Mouse (Mus musculus) myocyte (in vitro differentiated cells): Measurements from ENCODE around the gene Arhgap9. TPM values are rescaled to one million over a fixed set of nuclear protein-coding genes. Genes with fewer than 3 reads are reported as not detected.

Experiments
- H3K27me3 ChIP-seq: one replicate; pipeline ENCODE4 v1.6.1; 2011; ENCODE audit not compliant: control insufficient read depth, insufficient read depth, insufficient read length
- H3K36me3 ChIP-seq: one replicate; pipeline ENCODE4 v1.6.1; 2011; ENCODE audit not compliant: control insufficient read depth, insufficient read depth
- H3K4me2 ChIP-seq: one replicate; pipeline ENCODE4 v1.6.1; 2011; ENCODE audit warnings: low read depth, control low read depth
- H3K4me3 ChIP-seq: one replicate; pipeline ENCODE4 v1.5.1; 2011; ENCODE audit warnings: mild to moderate bottlenecking, control low read depth, moderate library complexity
- H3K79me2 ChIP-seq: one replicate; pipeline ENCODE4 v1.6.1; 2011; ENCODE audit not compliant: control insufficient read depth, insufficient read depth
- H3ac ChIP-seq: one replicate; pipeline ENCODE4 v1.6.1; 2011; ENCODE audit not compliant: control insufficient read depth, insufficient read length
- CEBPB ChIP-seq: IDR thresholded peaks from 2 replicates; pipeline ENCODE4 v1.6.1; 2011; ENCODE audit warnings: mild to moderate bottlenecking, moderate library complexity; ENCODE audit not compliant: poor library complexity, insufficient read depth, severe bottlenecking
- E2F4 ChIP-seq: IDR thresholded peaks from one replicate; pipeline ENCODE4 v1.6.1; 2011; ENCODE audit warnings: mild to moderate bottlenecking, control low read depth, moderate library complexity; ENCODE audit not compliant: insufficient read depth
- MAX ChIP-seq: IDR thresholded peaks from one replicate; pipeline ENCODE4 v1.6.1; 2011; ENCODE audit warnings: low read depth, mild to moderate bottlenecking, control low read depth
- MYOD1 ChIP-seq, 3 experiments: IDR thresholded peaks; one replicate each; pipeline ENCODE4 v1.6.1; 2011; ENCODE audit warnings: control low read depth in 2 of 3, low read depth in 2 of 3, mild to moderate bottlenecking in 2 of 3, moderate library complexity in 1 of 3; ENCODE audit not compliant: insufficient read length in 2 of 3, control insufficient read depth in 1 of 3
- MYOG ChIP-seq, 3 experiments: IDR thresholded peaks; one replicate each; pipeline ENCODE4 v1.6.1; 2011; ENCODE audit warnings: control low read depth in 2 of 3, low read depth in 2 of 3, mild to moderate bottlenecking in 2 of 3; ENCODE audit not compliant: insufficient read length in 2 of 3, control insufficient read depth in 1 of 3, insufficient read depth in 1 of 3
- POLR2A ChIP-seq: IDR thresholded peaks from one replicate; pipeline ENCODE4 v1.6.1; 2011; ENCODE audit warnings: low read depth, mild to moderate bottlenecking, control low read depth, moderate library complexity; ENCODE audit not compliant: insufficient read length
- POLR2AphosphoS2 ChIP-seq: IDR thresholded peaks from one replicate; pipeline ENCODE4 v1.6.1; 2011; ENCODE audit warnings: low read depth, control low read depth; ENCODE audit not compliant: insufficient read length
- REST ChIP-seq: IDR thresholded peaks from one replicate; pipeline ENCODE4 v1.6.1; 2011; ENCODE audit warnings: mild to moderate bottlenecking, control low read depth, moderate library complexity; ENCODE audit not compliant: insufficient read depth, insufficient read length
- SRF ChIP-seq: IDR thresholded peaks from one replicate; pipeline ENCODE4 v1.6.1; 2011; ENCODE audit warnings: low read depth; ENCODE audit not compliant: control insufficient read depth, insufficient read length
- TCF12 ChIP-seq: IDR thresholded peaks from one replicate; pipeline ENCODE4 v1.6.1; 2011; ENCODE audit warnings: mild to moderate bottlenecking, control low read depth; ENCODE audit not compliant: poor library complexity, insufficient read depth, severe bottlenecking
- TCF3 ChIP-seq: IDR thresholded peaks from one replicate; pipeline ENCODE4 v1.6.1; 2011; ENCODE audit warnings: low read depth, control low read depth; ENCODE audit not compliant: insufficient read length
- USF1 ChIP-seq: IDR thresholded peaks from one replicate; pipeline ENCODE4 v1.6.1; 2011; ENCODE audit warnings: low read depth, mild to moderate bottlenecking, control low read depth, moderate library complexity
- polyA plus RNA-seq: library from polyadenylated mRNA; unstranded; fragments of >200 nt; fragmentation: generic; extraction: Trizol; gene quantifications from one replicate; pipeline ENCODE4 v1.2.1, GENCODE M21; 2012; ENCODE audit warnings: missing spikeins

Arhgap9 gene
- polyA plus RNA-seq, 1 experiment, result 0.77 TPM

DNA sequence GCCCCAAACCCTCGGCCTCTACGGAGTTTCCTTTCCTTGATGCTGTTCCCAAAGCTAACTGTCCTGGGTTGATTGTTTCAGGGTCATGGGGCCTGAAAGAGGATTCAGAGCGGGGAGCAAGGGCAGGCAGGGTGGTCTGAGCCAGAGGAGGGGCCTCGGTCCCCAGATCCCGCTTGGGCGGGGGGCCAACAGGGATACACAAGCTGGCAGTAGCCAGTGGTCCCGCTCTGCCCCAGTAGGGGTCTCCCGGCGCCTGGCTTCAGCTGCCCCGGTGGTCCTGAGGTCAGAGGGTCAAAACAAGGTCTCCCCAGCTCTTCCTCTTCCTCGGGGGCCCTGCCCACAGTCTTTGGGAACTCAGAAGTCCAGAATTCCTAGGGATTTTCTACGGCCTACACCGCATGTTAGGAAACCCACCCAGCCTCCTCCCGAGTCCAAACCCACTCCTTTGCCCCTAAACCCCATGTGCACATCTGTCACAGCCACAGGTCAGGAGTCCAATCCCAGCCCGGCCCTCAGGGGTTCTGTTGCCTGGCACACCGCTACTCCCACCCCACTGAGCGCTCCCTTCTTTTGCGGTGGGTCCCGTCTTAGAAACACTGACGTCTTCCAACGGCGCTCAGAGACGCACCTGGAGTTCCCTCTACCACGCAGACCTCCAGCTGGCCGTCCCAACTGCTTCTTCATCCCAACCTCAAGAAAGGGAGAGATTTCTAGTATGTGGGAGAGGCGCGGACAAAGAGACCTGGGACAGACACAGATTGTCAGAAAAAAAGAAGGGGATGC is 19.0 kb downstream of the Arhgap9 start:
- no peaks in the 10 kb centered on the region for H3K27me3 ChIP-seq
- no peaks in the 10 kb centered on the region for H3K79me2 ChIP-seq
- no peak for TF ChIP-seq SRF
- no peak for TF ChIP-seq POLR2AphosphoS2
- no peak for TF ChIP-seq TCF3
- TF ChIP-seq CEBPB, result no peak
- no peak for TF ChIP-seq POLR2A
- TF ChIP-seq TCF12, result no peak
- TF ChIP-seq E2F4, result no peak
- TF ChIP-seq USF1, result no peak
- TF ChIP-seq MYOD1 (IDR thresholded peaks at IDR 0.05; ENCODE audit: control insufficient read depth in 1 of 3, insufficient read length in 2 of 3, low read depth in 2 of 3), result no peak
- no peak for TF ChIP-seq MYOG (IDR thresholded peaks at IDR 0.05; ENCODE audit: control insufficient read depth in 1 of 3, insufficient read depth in 1 of 3, insufficient read length in 2 of 3, low read depth in 2 of 3)
- TF ChIP-seq MAX, result no peak
- TF ChIP-seq REST, result no peak
- no peak overlapping the region for H3ac ChIP-seq
- peak overlapping the region; percentile 37 for H3K4me3 ChIP-seq
- H3K4me2 ChIP-seq, result peak overlapping the region; percentile 100
- no peaks in the 10 kb centered on the region for H3K36me3 ChIP-seq

DNA sequence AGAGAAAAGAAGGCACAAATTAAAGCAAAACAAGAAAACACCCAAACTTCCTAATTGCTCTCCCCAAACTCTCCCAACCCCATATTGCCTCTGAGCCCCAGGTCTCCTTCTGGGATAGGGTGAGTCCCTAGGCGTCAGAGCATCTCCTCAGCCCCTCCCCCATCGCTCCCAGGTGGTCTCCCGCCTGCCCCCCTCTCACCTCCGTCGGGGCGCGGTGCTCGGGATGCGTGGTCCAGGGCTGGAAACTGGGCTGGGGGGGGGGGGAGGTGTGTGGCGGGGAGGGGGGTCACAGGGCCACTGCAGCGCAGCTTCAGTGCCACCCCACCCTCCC is 19.6 kb downstream of the Arhgap9 start:
- Histone ChIP-seq H3K4me2 (peak overlapping the region; percentile 100), H3K79me2 (no peaks in the 10 kb centered on the region), H3K27me3 (no peaks in the 10 kb centered on the region), H3K4me3 (peak overlapping the region; percentile 37), H3ac (no peak overlapping the region), H3K36me3 (no peaks in the 10 kb centered on the region)
- no peak for TF ChIP-seq MYOG (IDR thresholded peaks at IDR 0.05; ENCODE audit: control insufficient read depth in 1 of 3, insufficient read depth in 1 of 3, insufficient read length in 2 of 3, low read depth in 2 of 3)
- no peak for TF ChIP-seq USF1
- TF ChIP-seq REST, result no peak
- TF ChIP-seq MYOD1 (IDR thresholded peaks at IDR 0.05; ENCODE audit: control insufficient read depth in 1 of 3, insufficient read length in 2 of 3, low read depth in 2 of 3), result no peak
- no peak for TF ChIP-seq SRF
- no peak for TF ChIP-seq TCF3
- TF ChIP-seq POLR2AphosphoS2, result no peak
- no peak for TF ChIP-seq E2F4
- no peak for TF ChIP-seq TCF12

DNA sequence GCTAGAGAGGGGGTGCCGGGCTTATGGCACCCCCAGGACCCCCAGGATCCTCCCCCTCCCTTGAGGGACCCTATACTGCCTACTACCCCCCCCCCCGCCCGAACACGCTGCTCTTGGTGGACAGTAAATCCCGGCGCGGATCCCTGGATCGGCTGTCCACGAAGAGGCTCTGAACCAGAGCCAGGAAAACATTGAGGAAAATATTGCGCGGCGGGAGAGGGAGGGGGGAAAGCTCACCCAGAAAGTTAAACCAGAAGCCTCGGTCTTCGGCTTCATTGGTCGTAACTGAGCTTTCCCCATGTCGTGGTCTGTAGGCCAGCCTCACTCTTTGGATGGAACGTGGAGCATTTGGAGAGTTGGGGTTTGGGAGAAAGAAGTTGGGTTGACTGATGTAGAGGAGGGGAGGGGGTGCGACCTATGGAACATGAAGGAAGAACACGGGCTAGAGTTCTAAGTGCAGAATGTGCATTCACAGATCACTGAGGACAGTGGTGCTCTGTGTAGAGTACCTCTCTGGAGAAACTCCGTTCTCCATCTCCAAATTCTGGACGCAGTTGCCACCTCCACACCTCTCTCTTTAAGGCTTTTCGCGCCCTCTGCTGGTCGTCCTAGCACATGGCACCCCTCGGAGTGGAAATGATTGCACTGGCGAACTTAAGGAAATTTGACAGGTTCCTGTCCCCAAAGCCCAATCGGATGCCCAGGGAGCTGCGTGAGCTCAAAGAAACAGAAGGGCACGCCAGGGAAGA is 20.3 kb downstream of the Arhgap9 start, which contains the start of gene Gli1:
Gene Gli1 (minus strand): TSS at position 84 of the 749 bp plus-strand sequence.
- Histone ChIP-seq H3K79me2 (no peaks in the 10 kb centered on the region), H3K27me3 (no peaks in the 10 kb centered on the region), H3K4me2 (peak within 1 kb of the TSS; percentile 100), H3K4me3 (peak within 1 kb of the TSS; percentile 37), H3ac (no peak within 1 kb of the TSS), H3K36me3 (no peaks in the 10 kb centered on the region)
- TF ChIP-seq TCF12, result no peak
- peak; percentile 30 for TF ChIP-seq MAX

DNA sequence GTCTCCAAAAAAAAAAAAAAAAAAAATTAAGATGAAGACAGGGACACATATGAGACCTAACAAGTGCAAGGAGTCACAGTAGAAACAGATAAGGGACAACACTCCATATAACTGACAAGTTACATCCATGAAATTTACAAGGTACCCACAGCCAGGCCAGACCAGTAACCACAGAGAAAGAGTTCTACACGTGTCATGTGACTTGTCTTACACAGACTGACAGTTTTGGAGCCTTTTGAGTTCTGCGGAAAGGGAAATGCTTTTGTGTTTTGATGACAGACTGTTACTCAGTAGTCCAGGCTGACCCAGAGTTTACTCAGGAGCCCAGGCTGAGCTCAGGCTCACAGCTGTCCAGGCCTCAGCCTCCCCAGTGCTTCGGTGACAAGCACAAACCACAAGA is 21.3 kb downstream of the Arhgap9 start:
- Histone ChIP-seq H3K4me2 (no peak overlapping the region), H3K4me3 (no peak overlapping the region), H3ac (no peak overlapping the region), H3K36me3 (no peaks in the 10 kb centered on the region), H3K27me3 (no peaks in the 10 kb centered on the region), H3K79me2 (no peaks in the 10 kb centered on the region)
- no peak for TF ChIP-seq MAX
- peak; percentile 27 for TF ChIP-seq USF1

DNA sequence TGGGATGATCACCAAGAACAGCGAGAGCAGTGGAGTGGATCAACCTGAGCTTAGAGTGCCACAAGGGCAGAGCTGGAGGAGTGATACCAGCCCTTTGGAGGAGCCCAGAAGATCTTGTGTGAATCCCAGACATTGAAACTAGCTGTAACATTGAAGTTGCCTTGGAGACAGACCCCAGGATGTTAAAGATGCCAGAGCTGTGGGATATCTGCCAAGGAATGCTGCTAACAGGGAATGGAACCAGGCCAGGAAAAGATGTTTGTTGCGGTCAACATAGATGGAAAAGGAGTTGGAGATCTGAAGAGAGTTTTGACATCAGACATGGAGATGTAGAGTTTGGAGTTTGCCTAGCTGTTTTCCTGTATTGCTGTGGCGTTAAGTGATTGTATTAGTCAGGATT is 24.4 kb downstream of the Arhgap9 start:
- Histone ChIP-seq H3K79me2 (no peaks in the 10 kb centered on the region), H3K36me3 (no peaks in the 10 kb centered on the region), H3ac (no peak overlapping the region), H3K4me2 (no peak overlapping the region), H3K27me3 (no peaks in the 10 kb centered on the region), H3K4me3 (no peak overlapping the region)
- TF ChIP-seq MYOG (IDR thresholded peaks at IDR 0.05; ENCODE audit: control insufficient read depth in 1 of 3, insufficient read depth in 1 of 3, insufficient read length in 2 of 3, low read depth in 2 of 3) (no peak), USF1 (no peak), SRF (no peak), MAX (no peak), TCF3 (no peak), TCF12 (no peak), CEBPB (no peak), E2F4 (no peak), POLR2A (no peak), REST (no peak), POLR2AphosphoS2 (no peak), MYOD1 (IDR thresholded peaks at IDR 0.05; ENCODE audit: control insufficient read depth in 1 of 3, insufficient read length in 2 of 3, low read depth in 2 of 3) (no peak)
